Mouse (Mus musculus): ENCODE measurements at regions not wholly inside any gene's neighbourhood (a gene's known extent, or its start where the extent isn't known, plus 50 kb on each side); places are given as distances from the start of the nearest gene placed in this dataset.

- TF ChIP-seq CTCF (IDR thresholded peaks at IDR 0.05) (no peak), EP300 (IDR thresholded peaks at IDR 0.05) (no peak)
Measured at GRCm38 (mm10) chr15:67462863-67463262, 962.2 kb upstream of the Lrrc6 start.

Measured in lung, postnatal 0 days (tissue).